Mouse (Mus musculus) embryonic fibroblast, embryonic 13.5 days (primary cell): Measurements from ENCODE around the gene Dok5. TPM values are rescaled to one million over a fixed set of nuclear protein-coding genes. Genes with fewer than 3 reads are reported as not detected.

ENCODE experiments used
- H3K27ac ChIP-seq: 2 replicates; pipeline ENCODE4 v1.5.1; 2012; ENCODE audit warnings: low read length, control low read depth, inconsistent platforms; ENCODE audit not compliant: insufficient read depth
- H3K4me1 ChIP-seq: 2 replicates; pipeline ENCODE4 v1.6.1; 2011; ENCODE audit warnings: low read length; ENCODE audit not compliant: control insufficient read depth, insufficient read depth
- H3K4me3 ChIP-seq: 2 replicates; pipeline ENCODE4 v1.5.1; 2011; ENCODE audit warnings: mild to moderate bottlenecking, control low read depth, low read length; ENCODE audit not compliant: insufficient read depth
- CTCF ChIP-seq: IDR thresholded peaks from 2 replicates; pipeline ENCODE4 v1.5.1; 2011; ENCODE audit warnings: mild to moderate bottlenecking, control low read depth, low read length, moderate library complexity, borderline replicate concordance; ENCODE audit not compliant: insufficient read depth
- POLR2A ChIP-seq: IDR thresholded peaks from 2 replicates; pipeline ENCODE4 v1.6.1; 2011; ENCODE audit warnings: low read depth, mild to moderate bottlenecking, control low read depth, low read length, moderate library complexity
- polyA plus RNA-seq: library from polyadenylated mRNA; stranded (reverse); fragments of >200 nt; gene quantifications from 2 replicates; pipeline ENCODE4 v1.2.4, GENCODE M21; 2011; ENCODE audit warnings: low read depth; ENCODE audit not compliant: missing spikeins, insufficient read length

Gene Dok5
- polyA plus RNA-seq, 1 experiment = 10.7 TPM

- TF ChIP-seq CTCF (no peak), POLR2A (no peak)
- no peak overlapping the region for H3K4me3 ChIP-seq
- H3K27ac ChIP-seq = no peak overlapping the region
- no peaks in the 10 kb centered on the region for H3K4me1 ChIP-seq
Measured at GRCm38 (mm10) chr2:170817112-170817703, 85.6 kb downstream of the Dok5 start.

GRCm38 (mm10) chr2:170826821-170827441 lies 95.3 kb downstream of the Dok5 start:
- Histone ChIP-seq H3K27ac (peak overlapping the region; percentile 70), H3K4me1 (no peaks in the 10 kb centered on the region), H3K4me3 (no peak overlapping the region)
- no peak for TF ChIP-seq POLR2A
- no peak for TF ChIP-seq CTCF

- no peak overlapping the region for H3K27ac ChIP-seq
- H3K4me3 ChIP-seq = no peak overlapping the region
- H3K4me1 ChIP-seq = no peaks in the 10 kb centered on the region
- TF ChIP-seq CTCF (no peak), POLR2A (no peak)
Measured at GRCm38 (mm10) chr2:170828757-170829156, 97.2 kb downstream of the Dok5 start.

GRCm38 (mm10) chr2:170829191-170829611 lies 97.6 kb downstream of the Dok5 start:
- no peak overlapping the region for H3K4me3 ChIP-seq
- H3K27ac ChIP-seq = no peak overlapping the region
- no peak for TF ChIP-seq CTCF
- no peak for TF ChIP-seq POLR2A
- H3K4me1 ChIP-seq = no peaks in the 10 kb centered on the region

GRCm38 (mm10) chr2:170829988-170830387 lies 98.4 kb downstream of the Dok5 start:
- Histone ChIP-seq H3K4me3 (no peak overlapping the region), H3K4me1 (no peaks in the 10 kb centered on the region), H3K27ac (no peak overlapping the region)
- TF ChIP-seq POLR2A (no peak), CTCF (no peak)

GRCm38 (mm10) chr2:170836862-170837261 lies 105.3 kb downstream of the Dok5 start:
- no peak for TF ChIP-seq POLR2A
- TF ChIP-seq CTCF = no peak
- Histone ChIP-seq H3K4me1 (peaks cover 3% of the 10 kb centered on the region; the same call in 1 of the 2 replicates), H3K27ac (no peak overlapping the region), H3K4me3 (no peak overlapping the region)

GRCm38 (mm10) chr2:170837363-170837762 lies 105.8 kb downstream of the Dok5 start:
- peaks cover 3% of the 10 kb centered on the region; the same call in 1 of the 2 replicates for H3K4me1 ChIP-seq
- no peak overlapping the region for H3K27ac ChIP-seq

GRCm38 (mm10) chr2:170837824-170838557 lies 106.4 kb downstream of the Dok5 start:
- Histone ChIP-seq H3K27ac (peak overlapping the region; percentile 58), H3K4me1 (peaks cover 3% of the 10 kb centered on the region; the same call in 1 of the 2 replicates), H3K4me3 (no peak overlapping the region)
- TF ChIP-seq POLR2A (no peak), CTCF (no peak)

More at GRCm38 (mm10) chr2:170837363-170837762, 105.8 kb downstream of the Dok5 start:
- TF ChIP-seq POLR2A = no peak
- no peak for TF ChIP-seq CTCF
- no peak overlapping the region for H3K4me3 ChIP-seq

GRCm38 (mm10) chr2:170841441-170841965 lies 109.9 kb downstream of the Dok5 start:
- TF ChIP-seq CTCF (no peak), POLR2A (no peak)
- Histone ChIP-seq H3K4me3 (no peak overlapping the region), H3K27ac (no peak overlapping the region), H3K4me1 (peaks cover 3% of the 10 kb centered on the region; the same call in 1 of the 2 replicates)
